Mouse (Mus musculus) heart, embryonic 15.5 days (tissue): Measurements from ENCODE around the gene Hexim2. TPM values are rescaled to one million over a fixed set of nuclear protein-coding genes. Genes with fewer than 3 reads are reported as not detected.

ENCODE experiments used
- ATAC-seq: fragments of 200-750 bp; cut with Nextera tagmentation; replicated peaks from 2 replicates; pipeline ENCODE4 v1.8.0; 2017; ENCODE audit warnings: low read depth, moderate TSS enrichment; ENCODE audit not compliant: insufficient number of reproducible peaks, insufficient read depth, low FRiP score
- H3K27ac ChIP-seq: fragments of 300-500 bp; sonication (generic); 2 replicates; pipeline ENCODE4 v1.5.1; 2015; ENCODE audit warnings: mild to moderate bottlenecking, inconsistent platforms
- H3K27me3 ChIP-seq: fragments of 300-500 bp; sonication (generic); 2 replicates; pipeline ENCODE4 v1.6.1; 2015; ENCODE audit warnings: inconsistent platforms
- H3K36me3 ChIP-seq: fragments of 300-500 bp; sonication (generic); 2 replicates; pipeline ENCODE4 v1.6.1; 2015; ENCODE audit warnings: mild to moderate bottlenecking, inconsistent platforms
- H3K4me1 ChIP-seq: fragments of 300-500 bp; sonication (generic); replicated peaks from 2 replicates; pipeline ENCODE4 v1.6.1; 2015; ENCODE audit warnings: inconsistent platforms
- H3K4me2 ChIP-seq: fragments of 300-500 bp; sonication (generic); 2 replicates; pipeline ENCODE4 v1.6.1; 2015; ENCODE audit warnings: inconsistent platforms, mild to moderate bottlenecking, moderate library complexity
- H3K4me3 ChIP-seq: fragments of 300-500 bp; sonication (generic); 2 replicates; pipeline ENCODE4 v1.5.1; 2015; ENCODE audit warnings: mild to moderate bottlenecking, inconsistent platforms
- H3K9ac ChIP-seq: fragments of 300-500 bp; sonication (generic); 2 replicates; pipeline ENCODE4 v1.6.1; 2015; ENCODE audit warnings: mild to moderate bottlenecking, inconsistent platforms
- H3K9me3 ChIP-seq: fragments of 300-500 bp; sonication (generic); replicated peaks from 2 replicates; pipeline ENCODE4 v1.6.1; 2016; ENCODE audit warnings: inconsistent platforms
- WGBS: fragments of 180-500 bp; shearing (Covaris S2); methylation state at CpG from one replicate; pipeline ENCODE4 v1.1.7; 2015; ENCODE audit warnings: mixed read lengths; 5-methylcytosine and 5-hydroxymethylcytosine counted together
- polyA plus RNA-seq: library from polyadenylated mRNA; unstranded; fragments of >200 nt; fragmentation: Nextera tagmentation; extraction: Ambion mirVana; gene quantifications from 2 replicates; pipeline ENCODE4 v1.2.1, GENCODE M21; 2015

Gene Hexim2
- polyA plus RNA-seq, 1 experiment from 2014 or later = 5.5 TPM

DNA sequence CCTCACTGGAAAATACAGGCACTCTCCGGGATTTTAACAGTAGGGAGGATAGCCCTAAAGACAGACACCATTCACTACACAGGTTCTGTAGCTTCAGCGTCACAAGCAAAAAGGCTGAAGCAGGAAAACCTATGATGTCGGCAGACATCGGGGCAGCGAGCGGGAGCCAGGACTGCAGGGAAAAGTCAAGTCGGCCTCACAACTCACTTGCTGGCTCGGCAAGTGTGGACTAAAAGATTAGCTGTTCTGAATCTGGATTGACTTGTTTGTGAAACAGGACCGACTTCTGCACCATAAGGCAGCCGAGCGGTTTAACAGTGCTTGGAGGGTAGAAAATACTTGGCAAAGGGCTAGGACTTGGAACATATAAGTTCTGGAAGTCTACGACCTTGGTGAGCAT is 19.2 kb upstream of the Hexim2 start:
- ATAC-seq = no peak
- Histone ChIP-seq H3K4me1 (peaks cover 38% of the 10 kb centered on the region), H3K36me3 (no peaks in the 10 kb centered on the region), H3K27ac (peak overlapping the region; percentile 71), H3K9ac (peak overlapping the region; percentile 58; the same call in 1 of the 2 replicates), H3K4me2 (peak overlapping the region; percentile 83), H3K27me3 (no peaks in the 10 kb centered on the region), H3K4me3 (peak overlapping the region; percentile 52; the same call in 1 of the 2 replicates), H3K9me3 (no peaks in the 10 kb centered on the region)
- 40% methylated on average over 12 of the region's 12 CpGs for WGBS

DNA sequence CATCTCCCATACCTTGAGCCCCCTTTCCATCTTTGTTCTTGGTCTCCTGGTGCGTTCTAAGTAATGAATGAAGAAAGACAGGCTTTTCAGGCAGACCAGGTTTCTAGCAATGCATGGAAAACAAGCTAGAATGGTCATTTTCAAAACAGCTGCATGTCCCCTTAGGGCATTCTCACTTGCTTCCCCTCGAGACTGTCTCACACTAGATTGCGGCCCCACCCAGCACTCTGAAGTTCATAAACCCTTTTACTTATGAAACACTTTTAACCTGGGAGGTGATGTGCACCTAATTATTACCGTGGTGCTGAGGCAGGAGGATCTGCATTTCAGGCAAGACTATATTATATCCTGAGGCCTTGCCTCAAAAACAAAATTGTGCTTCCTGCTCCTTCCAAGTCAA is 18.5 kb upstream of the Hexim2 start:
- Histone ChIP-seq H3K4me2 (no peak overlapping the region), H3K4me1 (peaks cover 44% of the 10 kb centered on the region), H3K9ac (no peak overlapping the region), H3K27me3 (no peaks in the 10 kb centered on the region), H3K9me3 (no peaks in the 10 kb centered on the region), H3K4me3 (no peak overlapping the region), H3K36me3 (no peaks in the 10 kb centered on the region), H3K27ac (no peak overlapping the region)
- 82% methylated on average over 4 of the region's 4 CpGs for WGBS
- ATAC-seq = no peak

DNA sequence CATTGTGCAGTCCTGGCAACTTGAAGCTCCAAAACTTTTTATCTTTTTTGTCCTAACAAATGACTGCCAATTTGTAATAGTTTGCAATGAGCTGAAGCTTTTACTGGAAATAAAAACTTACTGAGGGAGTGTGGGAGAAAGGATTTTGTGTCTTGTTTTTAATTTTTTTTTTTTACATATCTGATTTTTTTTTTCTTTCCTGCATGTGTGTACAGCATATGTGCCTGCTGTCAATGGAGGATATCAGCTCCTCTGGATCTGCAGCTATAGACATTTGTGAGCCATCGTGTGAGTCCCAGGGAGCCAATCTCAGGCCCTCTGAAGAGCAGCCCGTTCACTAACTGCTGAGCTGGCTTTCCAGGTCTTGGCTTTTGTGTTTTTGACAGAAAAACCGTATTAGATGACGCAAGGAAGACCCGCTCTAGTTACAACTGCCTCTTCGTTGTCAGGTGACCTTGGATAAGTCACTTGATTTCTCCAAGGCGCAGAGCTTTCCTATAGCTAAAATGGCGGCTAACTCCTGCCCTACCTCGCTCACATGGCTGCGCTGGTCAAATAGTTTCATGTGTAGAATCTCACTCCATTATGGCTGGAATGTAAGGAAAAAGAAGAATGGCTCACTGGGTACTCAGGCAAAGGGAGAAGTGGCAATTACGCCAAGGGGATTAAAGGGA is 17.8 kb upstream of the Hexim2 start:
- Histone ChIP-seq H3K4me3 (peak overlapping the region; percentile 61), H3K4me1 (peaks cover 47% of the 10 kb centered on the region), H3K9ac (peak overlapping the region; percentile 67), H3K9me3 (no peaks in the 10 kb centered on the region), H3K27ac (peak overlapping the region; percentile 85), H3K36me3 (no peaks in the 10 kb centered on the region), H3K4me2 (peak overlapping the region; percentile 71), H3K27me3 (no peaks in the 10 kb centered on the region)
- WGBS = 87% methylated on average over 11 of the region's 11 CpGs
- no peak for ATAC-seq

DNA sequence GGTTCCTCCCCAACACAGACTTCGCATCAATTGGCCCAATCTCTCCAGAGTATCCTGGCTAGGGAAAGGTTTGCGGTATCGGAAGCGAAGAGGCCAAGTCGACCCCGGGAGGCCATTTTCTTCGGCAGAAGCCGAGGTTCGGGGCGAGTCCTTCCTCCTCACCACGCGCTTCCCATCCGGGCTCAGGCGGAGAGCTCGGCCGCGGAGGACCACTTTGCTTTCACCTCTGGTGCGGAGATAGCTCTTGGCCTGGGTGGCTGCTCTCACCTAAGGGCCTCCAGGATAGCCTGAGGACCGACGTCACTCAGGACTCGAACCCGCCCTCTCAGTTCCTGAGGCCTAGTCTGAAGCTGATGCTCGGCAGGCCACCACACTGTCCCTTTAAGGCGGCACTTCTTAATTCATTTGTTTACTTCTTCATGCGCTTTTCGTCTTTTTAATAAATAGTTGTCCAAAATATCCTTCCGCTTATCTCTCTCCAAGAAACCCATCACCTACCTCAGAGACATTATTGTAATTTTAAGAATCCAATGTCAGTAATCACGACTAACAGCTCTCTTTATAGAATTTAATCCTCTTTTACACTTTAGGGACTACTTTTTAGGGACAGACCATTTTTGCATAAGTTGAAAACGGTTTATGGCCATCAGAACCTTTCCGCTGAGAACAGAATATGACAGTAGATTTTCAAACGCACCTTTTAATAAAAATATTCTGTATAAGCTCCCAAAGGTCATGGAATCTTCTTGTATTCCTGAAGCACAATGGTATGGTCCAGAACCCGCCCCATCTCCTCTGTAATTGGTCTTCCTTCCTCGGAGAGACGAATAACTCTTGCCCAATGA is 16.8 kb upstream of the Hexim2 start:
- Histone ChIP-seq H3K9me3 (no peaks in the 10 kb centered on the region), H3K9ac (peak overlapping the region; percentile 67), H3K27ac (peak overlapping the region; percentile 85), H3K36me3 (no peaks in the 10 kb centered on the region), H3K4me1 (peaks cover 49% of the 10 kb centered on the region), H3K4me3 (peak overlapping the region; percentile 61), H3K4me2 (peak overlapping the region; percentile 71), H3K27me3 (no peaks in the 10 kb centered on the region)
- peak; percentile 70 for ATAC-seq
- 1% methylated on average over 34 of the region's 34 CpGs for WGBS

DNA sequence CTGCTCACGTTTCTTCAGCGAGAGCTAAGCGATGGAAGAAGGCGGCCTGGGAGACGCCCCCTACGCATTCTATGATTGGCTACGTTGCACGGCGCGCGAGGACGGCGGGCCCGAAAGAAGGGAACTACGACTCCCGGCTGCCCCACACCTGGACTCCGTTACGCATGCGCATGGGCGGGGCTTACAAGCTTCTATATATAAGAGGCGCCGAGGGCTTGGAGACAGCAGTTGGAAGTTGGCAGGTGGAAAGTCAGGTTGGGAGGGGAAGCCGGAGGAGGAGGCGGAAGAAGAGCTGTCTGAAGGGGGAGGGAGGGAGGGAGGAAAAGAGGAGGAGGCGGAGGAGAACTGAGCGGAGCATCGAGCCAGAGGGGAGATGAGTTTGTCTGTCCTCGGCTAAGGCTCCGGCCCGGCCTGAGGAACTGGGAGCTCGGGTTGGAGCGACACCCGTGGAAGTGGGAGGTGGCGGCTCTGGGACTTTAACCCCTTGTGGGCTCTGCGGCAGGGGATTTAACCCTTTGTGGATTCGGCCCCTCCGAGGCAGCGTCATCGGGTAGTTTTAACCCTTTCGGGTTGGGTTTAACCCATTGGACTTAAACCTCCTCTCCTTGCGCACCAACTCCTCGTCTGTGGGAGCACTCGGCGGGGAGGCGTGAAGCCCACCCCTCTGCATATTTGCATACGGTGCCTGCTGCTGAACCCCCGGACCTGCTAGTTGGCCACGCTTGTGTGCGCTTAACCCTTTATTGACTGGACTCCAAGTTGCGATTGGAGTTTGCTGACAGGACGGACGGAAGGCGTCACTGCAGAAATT is 16.0 kb upstream of the Hexim2 start, which contains the start of gene Hexim1:
Gene Hexim1, plus strand, starts transcription at position 224 of the 811 bp plus-strand sequence.
- H3K9me3 ChIP-seq = no peaks in the 10 kb centered on the region
- no peaks in the 10 kb centered on the region for H3K36me3 ChIP-seq
- under 1% methylated on average over 53 of the region's 53 CpGs for WGBS
- H3K4me3 ChIP-seq = peak within 1 kb of the TSS; percentile 76
- peak; percentile 93 for ATAC-seq
- H3K4me2 ChIP-seq = peak within 1 kb of the TSS; percentile 96
- H3K27ac ChIP-seq = peak within 1 kb of the TSS; percentile 91
- peak within 1 kb of the TSS; percentile 85 for H3K9ac ChIP-seq
- H3K4me1 ChIP-seq = peaks cover 44% of the 10 kb centered on the region
- H3K27me3 ChIP-seq = no peaks in the 10 kb centered on the region

DNA sequence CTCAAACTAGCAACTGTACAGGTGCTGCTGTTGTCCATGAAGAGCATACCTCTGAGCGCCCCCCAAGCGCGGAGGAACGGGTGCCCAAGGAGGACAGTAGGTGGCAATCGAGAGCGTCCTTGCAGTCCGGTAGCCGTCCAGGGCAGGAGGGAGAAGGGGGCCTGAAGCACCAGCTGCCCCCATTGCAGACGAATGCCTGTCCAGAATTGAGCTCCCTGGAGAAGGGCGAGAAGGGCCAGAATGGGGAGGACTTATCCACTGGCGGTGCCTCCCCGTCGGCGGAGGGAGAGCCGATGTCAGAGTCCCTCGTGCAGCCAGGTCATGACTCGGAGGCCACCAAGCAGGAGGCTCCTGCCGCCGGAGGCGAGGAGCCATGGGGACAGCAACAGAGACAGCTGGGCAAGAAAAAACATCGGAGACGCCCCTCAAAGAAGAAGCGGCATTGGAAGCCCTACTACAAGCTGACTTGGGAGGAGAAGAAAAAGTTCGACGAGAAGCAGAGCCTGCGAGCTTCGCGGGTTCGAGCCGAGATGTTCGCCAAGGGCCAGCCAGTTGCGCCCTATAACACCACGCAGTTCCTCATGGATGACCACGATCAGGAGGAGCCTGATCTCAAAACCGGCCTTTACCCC is 15.2 kb upstream of the Hexim2 start:
- H3K9me3 ChIP-seq = no peaks in the 10 kb centered on the region
- under 1% methylated on average over 35 of the region's 35 CpGs for WGBS

DNA sequence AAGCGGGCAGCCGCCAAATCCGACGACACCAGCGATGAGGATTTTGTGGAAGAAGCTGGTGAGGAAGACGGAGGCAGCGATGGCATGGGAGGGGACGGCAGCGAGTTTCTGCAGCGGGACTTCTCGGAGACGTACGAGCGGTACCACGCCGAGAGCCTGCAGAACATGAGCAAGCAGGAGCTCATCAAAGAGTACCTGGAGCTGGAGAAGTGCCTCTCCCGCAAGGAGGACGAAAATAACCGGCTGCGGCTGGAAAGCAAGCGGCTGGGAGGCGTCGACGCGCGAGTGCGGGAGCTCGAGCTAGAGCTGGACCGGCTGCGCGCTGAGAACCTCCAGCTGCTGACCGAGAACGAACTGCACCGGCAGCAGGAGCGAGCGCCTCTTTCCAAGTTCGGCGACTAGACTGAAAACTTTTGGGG is 14.6 kb upstream of the Hexim2 start:
- peak overlapping the region; percentile 85 for H3K9ac ChIP-seq
- no peak for ATAC-seq
- H3K36me3 ChIP-seq = no peaks in the 10 kb centered on the region
- peaks cover 31% of the 10 kb centered on the region for H3K4me1 ChIP-seq
- peak overlapping the region; percentile 91 for H3K27ac ChIP-seq
- no peaks in the 10 kb centered on the region for H3K27me3 ChIP-seq
- peak overlapping the region; percentile 76 for H3K4me3 ChIP-seq
- H3K4me2 ChIP-seq = peak overlapping the region; percentile 96
- under 1% methylated on average over 38 of the region's 38 CpGs for WGBS
- H3K9me3 ChIP-seq = no peaks in the 10 kb centered on the region

More for the DNA sequence above, 15.2 kb upstream of the Hexim2 start:
- peak; percentile 33; the same call in 1 of the 2 replicates for ATAC-seq
- H3K27ac ChIP-seq = peak overlapping the region; percentile 91
- no peaks in the 10 kb centered on the region for H3K36me3 ChIP-seq
- no peaks in the 10 kb centered on the region for H3K27me3 ChIP-seq
- peaks cover 36% of the 10 kb centered on the region for H3K4me1 ChIP-seq
- H3K9ac ChIP-seq = peak overlapping the region; percentile 85
- H3K4me2 ChIP-seq = peak overlapping the region; percentile 96
- peak overlapping the region; percentile 76 for H3K4me3 ChIP-seq

DNA sequence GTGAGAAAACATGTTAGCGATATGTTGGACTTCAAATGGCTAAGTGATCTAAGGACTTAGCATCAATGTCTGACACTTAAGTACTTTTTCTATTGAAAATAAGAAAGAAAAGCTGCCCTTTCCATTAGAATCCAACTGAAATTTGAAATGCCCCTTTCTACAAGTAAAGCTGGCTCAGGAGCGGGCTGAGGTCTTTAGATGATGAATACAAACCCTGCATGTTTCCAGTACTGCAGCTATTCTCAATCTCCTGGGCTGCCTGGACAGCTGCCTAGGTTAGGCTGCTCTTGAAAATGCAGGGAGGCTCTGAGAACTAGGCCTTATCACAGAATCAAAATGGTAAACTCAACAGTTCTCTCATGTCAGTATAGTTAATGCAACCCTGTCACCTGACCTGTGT is 13.4 kb upstream of the Hexim2 start:
- Histone ChIP-seq H3K9me3 (no peaks in the 10 kb centered on the region), H3K4me1 (peaks cover 22% of the 10 kb centered on the region), H3K36me3 (no peaks in the 10 kb centered on the region), H3K4me2 (peak overlapping the region; percentile 96; the same call in 1 of the 2 replicates), H3K4me3 (peak overlapping the region; percentile 76; the same call in 1 of the 2 replicates), H3K9ac (no peak overlapping the region), H3K27ac (no peak overlapping the region), H3K27me3 (no peaks in the 10 kb centered on the region)
- no peak for ATAC-seq
- WGBS = 84% methylated on average over 2 of the region's 2 CpGs

DNA sequence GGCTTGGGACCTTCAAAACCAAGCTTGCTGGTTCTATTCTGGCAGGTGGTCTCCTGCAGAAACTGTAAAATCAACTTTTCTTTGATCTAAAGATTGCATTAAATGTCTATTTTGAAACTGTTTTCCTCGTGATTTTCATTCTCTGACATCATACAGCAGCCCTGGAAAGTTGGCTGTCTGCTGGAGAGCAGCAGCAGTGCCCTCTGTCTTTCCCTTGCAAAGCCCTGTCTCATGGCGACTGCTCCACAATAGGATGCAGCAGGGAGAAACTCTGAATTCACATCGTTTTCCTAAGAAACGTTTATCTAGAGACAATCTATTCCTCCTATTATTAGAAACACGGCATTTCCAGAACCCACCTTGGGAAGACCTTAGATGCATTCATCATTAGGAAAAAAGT is 12.6 kb upstream of the Hexim2 start:
- Histone ChIP-seq H3K36me3 (no peaks in the 10 kb centered on the region), H3K4me1 (peaks cover 19% of the 10 kb centered on the region), H3K27me3 (no peaks in the 10 kb centered on the region), H3K4me2 (no peak overlapping the region), H3K9ac (no peak overlapping the region), H3K27ac (no peak overlapping the region), H3K9me3 (no peaks in the 10 kb centered on the region), H3K4me3 (no peak overlapping the region)
- 42% methylated on average over 5 of the region's 5 CpGs for WGBS
- ATAC-seq = no peak

DNA sequence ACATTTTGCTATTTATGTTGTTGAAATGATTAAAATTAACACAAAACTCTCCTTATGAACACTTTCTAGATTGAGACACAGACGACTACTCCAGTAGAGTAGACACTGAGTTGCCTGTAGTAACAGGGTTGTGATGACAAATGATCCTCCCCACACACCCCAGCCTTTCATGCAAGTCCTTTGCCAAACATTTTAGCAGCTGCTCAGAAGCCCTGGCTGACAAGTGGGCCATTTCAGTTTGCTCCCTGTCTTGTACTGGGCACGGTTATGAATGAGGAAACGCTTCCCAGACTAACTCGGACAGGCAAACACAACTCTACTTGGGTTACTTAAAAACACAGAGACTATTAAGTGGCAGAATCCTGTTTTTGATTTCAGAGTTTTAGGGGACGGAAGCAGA is 11.9 kb upstream of the Hexim2 start:
- 45% methylated on average over 5 of the region's 5 CpGs for WGBS
- no peak overlapping the region for H3K27ac ChIP-seq

More for the DNA sequence above, 11.9 kb upstream of the Hexim2 start:
- peaks cover 14% of the 10 kb centered on the region for H3K4me1 ChIP-seq
- no peaks in the 10 kb centered on the region for H3K36me3 ChIP-seq
- H3K4me3 ChIP-seq = no peak overlapping the region
- H3K27me3 ChIP-seq = no peaks in the 10 kb centered on the region
- no peaks in the 10 kb centered on the region for H3K9me3 ChIP-seq
- H3K9ac ChIP-seq = no peak overlapping the region
- H3K4me2 ChIP-seq = no peak overlapping the region
- no peak for ATAC-seq
